Mouse (Mus musculus) central nervous system, embryonic 18 days (tissue): ENCODE data around the gene Olfr693. TPM values are rescaled to one million over a fixed set of nuclear protein-coding genes. Genes with fewer than 3 reads are reported as not detected.

Experiments
- polyA plus RNA-seq: library from polyadenylated mRNA; depleted of rRNA; stranded (reverse); fragments of >200 nt; gene quantifications from 2 replicates; pipeline ENCODE4 v1.2.3, GENCODE M21; 2012; rRNA removed

The Olfr693 gene
- not detected in 2 replicates for polyA plus RNA-seq

DNA sequence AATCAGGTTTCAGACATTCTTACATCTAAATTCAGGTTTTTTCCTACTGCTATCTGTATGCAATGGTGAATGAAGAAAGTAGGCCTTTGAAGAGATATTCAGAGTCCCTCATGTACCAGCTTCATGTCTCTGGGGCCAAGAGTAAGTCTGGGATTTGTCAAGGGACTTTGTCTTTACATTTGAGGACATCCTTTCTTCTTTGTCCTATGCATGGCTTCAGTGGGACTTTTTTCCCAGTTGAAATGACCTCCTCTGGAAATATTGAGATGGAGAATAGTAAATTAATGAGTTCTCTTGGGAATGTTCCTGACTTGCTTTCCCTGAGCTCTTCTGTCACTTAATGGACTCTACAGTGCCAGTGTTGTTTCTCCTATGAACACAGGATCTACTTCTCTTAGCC lies at the start of gene Olfr693:
TSS of gene Olfr693 (minus strand) at position 101 of the 400 bp plus-strand sequence.

GRCm38 (mm10) chr7:106716296-106716695 lies 35.9 kb upstream of the Olfr693 start, which contains the start of gene Olfr695:
Gene Olfr695, minus strand, starts transcription at chr7:106716396.

GRCm38 (mm10) chr7:106691714-106692113 lies 11.3 kb upstream of the Olfr693 start, which contains the start of gene Olfr694:
Gene Olfr694, minus strand, starts transcription at chr7:106691814.

Other genes starting within 250 kb of the Olfr693 start
- not detected in 2 replicates for gene Olfr694, start 11.2 kb upstream of the Olfr693 start, polyA plus RNA-seq
- not detected in 2 replicates for gene Olfr695, start 35.8 kb upstream of the Olfr693 start, polyA plus RNA-seq
- not detected in 2 replicates for gene Olfr697, start 61.9 kb upstream of the Olfr693 start, polyA plus RNA-seq
- not detected in 2 replicates for gene Olfr698, start 74.8 kb upstream of the Olfr693 start, polyA plus RNA-seq
- not detected in 2 replicates for gene Olfr699, start 112.6 kb upstream of the Olfr693 start, polyA plus RNA-seq
- gene Olfr700, start 128.2 kb upstream of the Olfr693 start, polyA plus RNA-seq = not detected in 2 replicates
- not detected in 2 replicates for gene Olfr701, start 133.5 kb upstream of the Olfr693 start, polyA plus RNA-seq
- not detected in 2 replicates for gene Olfr702, start 153.3 kb upstream of the Olfr693 start, polyA plus RNA-seq
- 0.05 TPM in 1 of 2 replicates, not detected in the other for gene Olfr703, start 162.8 kb upstream of the Olfr693 start, polyA plus RNA-seq
- not detected in 2 replicates for gene Olfr704, start 182.6 kb upstream of the Olfr693 start, polyA plus RNA-seq
- not detected in 2 replicates for gene Olfr705, start 196.3 kb upstream of the Olfr693 start, polyA plus RNA-seq
- gene Olfr706, start 207.6 kb upstream of the Olfr693 start, polyA plus RNA-seq = not detected in 2 replicates
- not detected in 2 replicates for gene Olfr707, start 220.7 kb upstream of the Olfr693 start, polyA plus RNA-seq
- gene Olfr1532-ps1, start 227.4 kb upstream of the Olfr693 start, polyA plus RNA-seq = not detected in 2 replicates